Comparison of ENCODE assay signal across 8 mouse cellular contexts in genomic region chr13:72625236-72625950, GRCm38 (mm10). TPM values are rescaled to one million over a fixed set of nuclear protein-coding genes. Genes with fewer than 3 reads are reported as not detected.
DNase-seq lines count a peak whose midpoint lies in the region; ATAC-seq and TF ChIP-seq lines count a peak whose summit lies in the region.

No protein-coding gene starts in this region.

- intact Hi-C loops in gastrocnemius, postnatal 14 days (cut with DNase I; ENCODE audit: low total_unique reads), result no loop called here

- ATAC-seq in kidney, embryonic 14.5 days (ENCODE audit: low FRiP score, low TSS enrichment), result no peak
- ATAC-seq in heart, embryonic 16.5 days (replicated peaks; ENCODE audit: extremely low read depth, insufficient read depth, low FRiP score), result no peak
- no peak for ATAC-seq in limb, embryonic 15.5 days (ENCODE audit: insufficient number of reproducible peaks, low FRiP score, low TSS enrichment, low read depth)
- no peak for ATAC-seq in neural tube, embryonic 12.5 days (ENCODE audit: low FRiP score, low read depth)

- 0 out of 2 replicates have a peak, but pooled peaks have one; percentile 22 for TF ChIP-seq CTCF in kidney, adult 2 months (conservative IDR thresholded peaks at IDR 0.05; ENCODE audit: insufficient read depth, insufficient read length, low read depth, low read length)

- peak overlapping the region; percentile 17; the same call in 1 of the 2 replicates for H3K4me3 ChIP-seq in kidney, adult 2 months (ENCODE audit: insufficient read depth, low read depth, low read length)
- H3K4me3 ChIP-seq in kidney, embryonic 14.5 days (ENCODE audit: low read length), result no peak overlapping the region; the same call in 1 of the 2 replicates
- H3K4me3 ChIP-seq in heart, embryonic 16.5 days (ENCODE audit: low read length), result peak overlapping the region; percentile 47
- peak overlapping the region; percentile 35 for H3K4me3 ChIP-seq in limb, embryonic 15.5 days
- no peak overlapping the region for H3K4me3 ChIP-seq in neural tube, embryonic 12.5 days

- H3K36me3 ChIP-seq in kidney, adult 2 months (ENCODE audit: control insufficient read depth, insufficient read depth, low read length), result no peaks in the 10 kb centered on the region
- H3K36me3 ChIP-seq in kidney, embryonic 14.5 days (ENCODE audit: control insufficient read depth, insufficient read depth, low read length), result no peaks in the 10 kb centered on the region
- no peaks in the 10 kb centered on the region for H3K36me3 ChIP-seq in heart, embryonic 16.5 days (ENCODE audit: control insufficient read depth, insufficient read depth)
- no peaks in the 10 kb centered on the region for H3K36me3 ChIP-seq in limb, embryonic 15.5 days
- H3K36me3 ChIP-seq in neural tube, embryonic 12.5 days, result no peaks in the 10 kb centered on the region

- peak overlapping the region; percentile 43; the same call in 1 of the 2 replicates for H3K27ac ChIP-seq in kidney, adult 2 months (ENCODE audit: insufficient read depth, low read depth, low read length)
- H3K27ac ChIP-seq in kidney, embryonic 14.5 days (ENCODE audit: low read depth, low read length), result no peak overlapping the region
- no peak overlapping the region for H3K27ac ChIP-seq in heart, embryonic 16.5 days (ENCODE audit: low read length)
- no peak overlapping the region for H3K27ac ChIP-seq in limb, embryonic 15.5 days
- H3K27ac ChIP-seq in neural tube, embryonic 12.5 days, result no peak overlapping the region

- H3K4me2 ChIP-seq in kidney, embryonic 14.5 days (replicated peaks; ENCODE audit: low read depth, low read length), result no peak overlapping the region
- peak overlapping the region; percentile 68 for H3K4me2 ChIP-seq in heart, embryonic 16.5 days (ENCODE audit: low read depth, low read length)
- H3K4me2 ChIP-seq in limb, embryonic 15.5 days, result peak overlapping the region; percentile 52
- H3K4me2 ChIP-seq in neural tube, embryonic 12.5 days (replicated peaks), result peak overlapping the region; percentile 62

- no peak overlapping the region for H3K9ac ChIP-seq in kidney, embryonic 14.5 days (ENCODE audit: low read depth, low read length)
- H3K9ac ChIP-seq in heart, embryonic 16.5 days (ENCODE audit: low read length), result no peak overlapping the region
- no peak overlapping the region for H3K9ac ChIP-seq in limb, embryonic 15.5 days
- H3K9ac ChIP-seq in neural tube, embryonic 12.5 days, result no peak overlapping the region

- H3K9me3 ChIP-seq in kidney, embryonic 14.5 days (ENCODE audit: control insufficient read depth, low read length), result no peaks in the 10 kb centered on the region
- no peaks in the 10 kb centered on the region for H3K9me3 ChIP-seq in heart, embryonic 16.5 days (replicated peaks; ENCODE audit: control insufficient read depth, low read length)
- no peaks in the 10 kb centered on the region for H3K9me3 ChIP-seq in limb, embryonic 15.5 days
- no peaks in the 10 kb centered on the region for H3K9me3 ChIP-seq in neural tube, embryonic 12.5 days

- TF ChIP-seq POLR2A in kidney, adult 2 months (IDR thresholded peaks at IDR 0.05; ENCODE audit: low read depth, low read length), result no peak

- DNase-seq in kidney, adult 2 months, result peak; percentile 60
- DNase-seq in gastrocnemius, adult 18-20 months (ENCODE audit: low spot score), result no peak
- no peak for DNase-seq in gastrocnemius, postnatal 14 days
- DNase-seq in layer of hippocampus, postnatal 14 days (ENCODE audit: low spot score in 2 of 2), result no peak

- WGBS in kidney, adult 2 months, result 9% methylated on average over 28 of the region's 28 CpGs
- 6% methylated on average over 28 of the region's 28 CpGs for WGBS in kidney, embryonic 14.5 days
- WGBS in heart, embryonic 16.5 days, result 13% methylated on average over 28 of the region's 28 CpGs
- 14% methylated on average over 28 of the region's 28 CpGs for WGBS in limb, embryonic 15.5 days
- WGBS in neural tube, embryonic 12.5 days, result 7% methylated on average over 28 of the region's 28 CpGs

- peaks cover 5% of the 10 kb centered on the region for H3K27me3 ChIP-seq in kidney, adult 2 months (replicated peaks; ENCODE audit: control insufficient read depth, insufficient read depth, low read length)
- H3K27me3 ChIP-seq in kidney, embryonic 14.5 days (ENCODE audit: control insufficient read depth, insufficient read depth, low read length), result peaks cover 97% of the 10 kb centered on the region
- peaks cover 84% of the 10 kb centered on the region for H3K27me3 ChIP-seq in heart, embryonic 16.5 days (ENCODE audit: control insufficient read depth, insufficient read depth, low read length)
- peaks cover 90% of the 10 kb centered on the region for H3K27me3 ChIP-seq in limb, embryonic 15.5 days
- peaks cover 76% of the 10 kb centered on the region for H3K27me3 ChIP-seq in neural tube, embryonic 12.5 days (replicated peaks)

- no peaks in the 10 kb centered on the region for H3K4me1 ChIP-seq in kidney, adult 2 months (ENCODE audit: control insufficient read depth, insufficient read depth, low read length)
- H3K4me1 ChIP-seq in kidney, embryonic 14.5 days (ENCODE audit: control insufficient read depth, insufficient read depth, low read length), result 0 out of 2 replicates have a peak, but pooled peaks cover 3% of the 10 kb centered on the region
- H3K4me1 ChIP-seq in heart, embryonic 16.5 days (ENCODE audit: control insufficient read depth, insufficient read depth, low read length), result no peaks in the 10 kb centered on the region; the same call in 1 of the 2 replicates
- H3K4me1 ChIP-seq in limb, embryonic 15.5 days, result peaks cover 35% of the 10 kb centered on the region
- peaks cover 40% of the 10 kb centered on the region for H3K4me1 ChIP-seq in neural tube, embryonic 12.5 days

RNA-seq across cellular contexts. Expression of gene Irx2, which starts 3.2 kb away (rescaled TPM):
- polyA plus RNA-seq in kidney, adult 2 months (2012; rRNA removed), result 17.6 and 21.9 TPM in 2 replicates
- polyA plus RNA-seq in kidney, embryonic 14.5 days (2014; fragmentation: Nextera tagmentation; extraction: Ambion mirVana), result 3.9 and 5.4 TPM in 2 replicates
- 5.9 and 8.6 TPM in 2 replicates for polyA plus RNA-seq in heart, embryonic 16.5 days (2015; fragmentation: Nextera tagmentation; extraction: Ambion mirVana)
- polyA plus RNA-seq in limb, embryonic 15.5 days (2015; fragmentation: Nextera tagmentation; extraction: Ambion mirVana), result 27.7 and 32.9 TPM in 2 replicates
- 30.4 and 32.2 TPM in 2 replicates for polyA plus RNA-seq in neural tube, embryonic 12.5 days (2016; fragmentation: Nextera tagmentation; extraction: Ambion mirVana)
- total RNA-seq in gastrocnemius, adult 18-20 months (2021), result not detected
- total RNA-seq in gastrocnemius, postnatal 14 days (2021), result not detected
- 1 to 10 TPM in 1 of 2 experiments, under 1 TPM in 1; 0.37 to 1.0 TPM for total RNA-seq in layer of hippocampus, postnatal 14 days (2021)

Comparison
In these comparisons a context has a peak if more than half of its experiments do, and no peak if none do; other contexts are left out.
1. H3K4me3 ChIP-seq: peak in kidney, adult 2 months (single experiment), heart, embryonic 16.5 days (single experiment) and limb, embryonic 15.5 days (single experiment); none in kidney, embryonic 14.5 days (single experiment) and neural tube, embryonic 12.5 days (single experiment).